Mouse (Mus musculus) erythroblast, adult 5-6 weeks (primary cell): Measurements from ENCODE around the gene Foxo6. TPM values are rescaled to one million over a fixed set of nuclear protein-coding genes. Genes with fewer than 3 reads are reported as not detected.

Source experiments
- ATAC-seq: replicated peaks from 2 replicates; pipeline ENCODE4 v1.8.0; 2016; ENCODE audit warnings: moderate number of reproducible peaks, mild to moderate bottlenecking, moderate TSS enrichment, inconsistent platforms; ENCODE audit not compliant: poor library complexity, low FRiP score, severe bottlenecking
- total RNA-seq, 2 experiments: library from RNA; stranded (forward) in 1 of 2; stranded (reverse) in 1 of 2; fragments of 150-400 nt in 1 of 2; fragments of 200-764, 138-1000 nt in 1 of 2; gene quantifications; 2 replicates each; pipeline versions ENCODE4 v1.2.3 to v1.2.4; 2015 to 2017; ENCODE audit warnings: low replicate concordance in 2 of 2

Gene Foxo6
- total RNA-seq, 2 experiments from 2014 or later = not detected

- no peak for ATAC-seq
Observed at GRCm38 (mm10) chr4:120285730-120286129, 1.4 kb downstream of the Foxo6 start.

- ATAC-seq = no peak
Observed at GRCm38 (mm10) chr4:120285223-120285622, 1.9 kb downstream of the Foxo6 start.

GRCm38 (mm10) chr4:120284187-120284586 is 3.0 kb downstream of the Foxo6 start:
- no peak for ATAC-seq

- ATAC-seq = no peak
Observed at GRCm38 (mm10) chr4:120283141-120283540, 4.0 kb downstream of the Foxo6 start.

- ATAC-seq = no peak
Observed at GRCm38 (mm10) chr4:120282568-120283091, 4.5 kb downstream of the Foxo6 start.

- no peak for ATAC-seq
Observed at GRCm38 (mm10) chr4:120281011-120281410, 6.1 kb downstream of the Foxo6 start.

GRCm38 (mm10) chr4:120280432-120280831 is 6.7 kb downstream of the Foxo6 start:
- ATAC-seq = no peak

- ATAC-seq = no peak
Observed at GRCm38 (mm10) chr4:120277255-120277928, 9.8 kb downstream of the Foxo6 start.

GRCm38 (mm10) chr4:120275487-120275886 is 11.7 kb downstream of the Foxo6 start:
- no peak for ATAC-seq

- no peak for ATAC-seq
Observed at GRCm38 (mm10) chr4:120273594-120273993, 13.6 kb downstream of the Foxo6 start.

GRCm38 (mm10) chr4:120271886-120272580 is 15.1 kb downstream of the Foxo6 start:
- ATAC-seq = no peak

GRCm38 (mm10) chr4:120271208-120271607 is 15.9 kb downstream of the Foxo6 start:
- no peak for ATAC-seq

- ATAC-seq = no peak
Observed at GRCm38 (mm10) chr4:120270937-120271199, 16.3 kb downstream of the Foxo6 start.

GRCm38 (mm10) chr4:120270148-120270936 is 16.8 kb downstream of the Foxo6 start:
- no peak for ATAC-seq

GRCm38 (mm10) chr4:120269426-120269825 is 17.7 kb downstream of the Foxo6 start:
- ATAC-seq = no peak

- no peak for ATAC-seq
Observed at GRCm38 (mm10) chr4:120268214-120269061, 18.7 kb downstream of the Foxo6 start.

GRCm38 (mm10) chr4:120267683-120268082 is 19.5 kb downstream of the Foxo6 start:
- no peak for ATAC-seq

- ATAC-seq = no peak
Observed at GRCm38 (mm10) chr4:120267136-120267535, 20.0 kb downstream of the Foxo6 start.

- ATAC-seq = no peak
Observed at GRCm38 (mm10) chr4:120264105-120264504, 23.0 kb downstream of the Foxo6 start.

GRCm38 (mm10) chr4:120262726-120263125 is 24.4 kb downstream of the Foxo6 start:
- ATAC-seq = no peak
